Mouse (Mus musculus) liver, embryonic 14 days (tissue): ENCODE measurements around the gene Rexo1. TPM values are rescaled to one million over a fixed set of nuclear protein-coding genes. Genes with fewer than 3 reads are reported as not detected.

Source experiments
- polyA plus RNA-seq: library from polyadenylated mRNA; depleted of rRNA; stranded (reverse); fragments of >200 nt; gene quantifications from 2 replicates; pipeline ENCODE4 v1.2.3, GENCODE M21; 2012; rRNA removed

Gene Rexo1
- 16.8 and 19.0 TPM in 2 replicates for polyA plus RNA-seq

GRCm38 (mm10) chr10:80561116-80561944, at the start of gene Rexo1:
Rexo1 (minus strand) TSS chr10:80561560.

GRCm38 (mm10) chr10:80605721-80606120, 44.4 kb upstream of the Rexo1 start, which contains the start of gene Gm49322:
Gm49322 (plus strand) TSS chr10:80606021.

GRCm38 (mm10) chr10:80602698-80603325, 41.5 kb upstream of the Rexo1 start, which contains the start of the genes Scamp4 and Adat3:
Scamp4 (plus strand) TSS chr10:80602872.
Adat3 (plus strand) TSS chr10:80602880.

GRCm38 (mm10) chr10:80589879-80590854, 28.8 kb upstream of the Rexo1 start, which contains the start of gene Abhd17a:
Abhd17a (minus strand) TSS chr10:80590341.

GRCm38 (mm10) chr10:80577195-80578130, 16.1 kb upstream of the Rexo1 start, which contains the start of gene Klf16:
Klf16 (minus strand) TSS chr10:80577321.

GRCm38 (mm10) chr10:80538710-80539394, 22.5 kb downstream of the Rexo1 start, which contains the start of gene Atp8b3:
Atp8b3 (minus strand) TSS chr10:80539124.

GRCm38 (mm10) chr10:80494732-80495131, 66.6 kb downstream of the Rexo1 start, which contains the start of gene Onecut3:
Onecut3 (plus strand) TSS chr10:80494835.

Other genes starting within 250 kb of the Rexo1 start
- 22.5 and 25.2 TPM in 2 replicates for gene 2310011J03Rik, start 241.0 kb downstream of the Rexo1 start, polyA plus RNA-seq
- gene Pcsk4, start 232.1 kb downstream of the Rexo1 start, polyA plus RNA-seq: 5.6 and 6.8 TPM in 2 replicates
- 18.7 and 23.4 TPM in 2 replicates for gene Reep6, start 231.6 kb downstream of the Rexo1 start, polyA plus RNA-seq
- 1.6 and 1.7 TPM in 2 replicates for gene Adamtsl5, start 213.1 kb downstream of the Rexo1 start, polyA plus RNA-seq
- 0.13 and 0.15 TPM in 2 replicates for gene Plk5, start 205.1 kb downstream of the Rexo1 start, polyA plus RNA-seq
- 3.0 and 3.5 TPM in 2 replicates for gene Mex3d, start 173.9 kb downstream of the Rexo1 start, polyA plus RNA-seq
- 77.4 and 79.2 TPM in 2 replicates for gene Mbd3, start 162.0 kb downstream of the Rexo1 start, polyA plus RNA-seq
- gene Uqcr11, start 154.7 kb downstream of the Rexo1 start, polyA plus RNA-seq: 546 and 582 TPM in 2 replicates
- 48.7 and 53.7 TPM in 2 replicates for gene Tcf3, start 127.9 kb downstream of the Rexo1 start, polyA plus RNA-seq
- 0.02 TPM in 2 replicates for gene Onecut3, start 66.7 kb downstream of the Rexo1 start, polyA plus RNA-seq
- 0.01 and 0.02 TPM in 2 replicates for gene Atp8b3, start 22.4 kb downstream of the Rexo1 start, polyA plus RNA-seq
- 12.0 and 13.6 TPM in 2 replicates for gene Klf16, start 15.8 kb upstream of the Rexo1 start, polyA plus RNA-seq
- 34.0 and 39.9 TPM in 2 replicates for gene Abhd17a, start 28.8 kb upstream of the Rexo1 start, polyA plus RNA-seq
- 16.7 and 22.6 TPM in 2 replicates for gene Scamp4, start 41.3 kb upstream of the Rexo1 start, polyA plus RNA-seq
- 4.5 and 5.6 TPM in 2 replicates for gene Adat3, start 41.3 kb upstream of the Rexo1 start, polyA plus RNA-seq
- gene Gm49322, start 44.5 kb upstream of the Rexo1 start, polyA plus RNA-seq: 1.0 and 1.4 TPM in 2 replicates
- 45.6 and 48.1 TPM in 2 replicates for gene Csnk1g2, start 61.3 kb upstream of the Rexo1 start, polyA plus RNA-seq
- gene Btbd2, start 95.5 kb upstream of the Rexo1 start, polyA plus RNA-seq: 7.5 and 8.3 TPM in 2 replicates
- 49.3 and 57.7 TPM in 2 replicates for gene Mknk2, start 116.6 kb upstream of the Rexo1 start, polyA plus RNA-seq
- gene Mob3a, start 140.4 kb upstream of the Rexo1 start, polyA plus RNA-seq: 11.6 and 12.9 TPM in 2 replicates
- gene Izumo4, start 140.6 kb upstream of the Rexo1 start, polyA plus RNA-seq: 8.7 and 9.9 TPM in 2 replicates
- 22.8 and 25.7 TPM in 2 replicates for gene Ap3d1, start 180.7 kb upstream of the Rexo1 start, polyA plus RNA-seq
- 6.3 and 11.7 TPM in 2 replicates for gene Dot1l, start 193.6 kb upstream of the Rexo1 start, polyA plus RNA-seq
- gene Sf3a2, start 236.6 kb upstream of the Rexo1 start, polyA plus RNA-seq: 36.9 and 42.4 TPM in 2 replicates
- 44.3 and 48.4 TPM in 2 replicates for gene Plekhj1, start 237.1 kb upstream of the Rexo1 start, polyA plus RNA-seq
- gene Amh, start 243.7 kb upstream of the Rexo1 start, polyA plus RNA-seq: 0.31 and 0.32 TPM in 2 replicates